Mouse (Mus musculus) hindbrain, embryonic 12.5 days (tissue): ENCODE data around the gene Rgl1. TPM values are rescaled to one million over a fixed set of nuclear protein-coding genes. Genes with fewer than 3 reads are reported as not detected.

Source experiments
- ATAC-seq: fragments of 200-750 bp; cut with Nextera tagmentation; 2 replicates; pipeline ENCODE4 v1.8.0; 2017; ENCODE audit warnings: moderate TSS enrichment; ENCODE audit not compliant: low FRiP score
- H3K27ac ChIP-seq: fragments of 300-500 bp; sonication (generic); 2 replicates; pipeline ENCODE4 v1.5.1; 2016; ENCODE audit warnings: mild to moderate bottlenecking
- H3K27me3 ChIP-seq: fragments of 300-500 bp; sonication (generic); 2 replicates; pipeline ENCODE4 v1.6.1; 2016; ENCODE audit warnings: mild to moderate bottlenecking
- H3K36me3 ChIP-seq: fragments of 300-500 bp; sonication (generic); 2 replicates; pipeline ENCODE4 v1.6.1; 2016; ENCODE audit warnings: mild to moderate bottlenecking
- H3K4me1 ChIP-seq: fragments of 300-500 bp; sonication (generic); 2 replicates; pipeline ENCODE4 v1.6.1; 2016
- H3K4me2 ChIP-seq: fragments of 300-500 bp; sonication (generic); replicated peaks from 2 replicates; pipeline ENCODE4 v1.6.1; 2016; ENCODE audit warnings: mild to moderate bottlenecking
- H3K4me3 ChIP-seq: fragments of 300-500 bp; sonication (generic); 2 replicates; pipeline ENCODE4 v1.5.1; 2016; ENCODE audit warnings: mild to moderate bottlenecking
- H3K9ac ChIP-seq: fragments of 300-500 bp; sonication (generic); 2 replicates; pipeline ENCODE4 v1.6.1; 2016; ENCODE audit warnings: mild to moderate bottlenecking, moderate library complexity
- H3K9me3 ChIP-seq: fragments of 300-500 bp; sonication (generic); replicated peaks from 2 replicates; pipeline ENCODE4 v1.6.1; 2016; ENCODE audit warnings: mild to moderate bottlenecking
- WGBS: fragments of 180-500 bp; shearing (Covaris S2); methylation state at CpG from one replicate; pipeline ENCODE4 v1.1.7; 2016; 5-methylcytosine and 5-hydroxymethylcytosine counted together
- polyA plus RNA-seq: library from polyadenylated mRNA; unstranded; fragments of >200 nt; fragmentation: Nextera tagmentation; extraction: Ambion mirVana; gene quantifications from 2 replicates; pipeline ENCODE4 v1.2.1, GENCODE M21; 2016

The Rgl1 gene
- polyA plus RNA-seq, 1 experiment from 2014 or later: 23.9 TPM

DNA sequence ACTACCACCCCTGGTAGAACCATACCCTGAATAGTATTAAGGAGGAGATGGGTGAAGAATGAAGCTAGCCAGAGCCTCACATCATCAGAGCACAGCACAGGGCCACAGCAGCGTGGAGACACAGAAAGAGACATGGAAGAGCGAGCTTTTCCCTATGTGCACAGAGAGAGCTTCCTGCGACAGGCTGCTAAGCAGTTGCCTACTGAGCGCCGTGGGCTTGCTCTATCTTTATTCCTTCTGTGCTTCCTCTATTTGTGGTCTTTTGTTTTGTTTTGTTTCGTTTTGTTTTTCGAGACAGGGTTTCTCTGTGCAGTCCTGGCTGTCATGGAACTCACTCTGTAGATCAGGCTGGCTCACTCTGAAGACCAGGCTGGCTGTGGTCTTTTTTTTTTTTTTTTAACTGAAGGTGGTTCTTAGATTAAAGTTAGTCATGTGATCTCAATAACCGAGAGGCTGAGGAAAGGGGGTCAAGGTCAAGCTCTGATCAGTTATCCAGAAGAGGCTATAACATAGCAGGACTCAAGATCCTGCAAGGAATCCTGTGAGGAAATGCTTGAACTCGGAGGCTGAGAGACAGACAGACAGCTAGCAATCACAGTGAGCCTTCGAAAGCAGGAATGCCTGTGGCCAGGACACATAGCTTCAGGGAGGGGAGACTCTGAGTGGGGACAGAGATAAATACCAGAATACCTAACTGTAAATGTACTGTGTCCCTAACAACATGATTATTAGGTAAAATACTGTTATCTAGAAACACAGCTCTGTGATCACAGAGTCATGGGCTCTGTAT is 150.0 kb downstream of the Rgl1 start:
- Histone ChIP-seq H3K36me3 (0 out of 2 replicates have a peak, but pooled peaks cover 7% of the 10 kb centered on the region), H3K4me1 (peaks cover 17% of the 10 kb centered on the region; the same call in 1 of the 2 replicates), H3K27me3 (no peaks in the 10 kb centered on the region), H3K27ac (no peak overlapping the region), H3K9ac (no peak overlapping the region), H3K4me3 (no peak overlapping the region), H3K4me2 (no peak overlapping the region), H3K9me3 (no peaks in the 10 kb centered on the region)
- WGBS: 84% methylated on average over 10 of the region's 10 CpGs
- ATAC-seq: no peak

DNA sequence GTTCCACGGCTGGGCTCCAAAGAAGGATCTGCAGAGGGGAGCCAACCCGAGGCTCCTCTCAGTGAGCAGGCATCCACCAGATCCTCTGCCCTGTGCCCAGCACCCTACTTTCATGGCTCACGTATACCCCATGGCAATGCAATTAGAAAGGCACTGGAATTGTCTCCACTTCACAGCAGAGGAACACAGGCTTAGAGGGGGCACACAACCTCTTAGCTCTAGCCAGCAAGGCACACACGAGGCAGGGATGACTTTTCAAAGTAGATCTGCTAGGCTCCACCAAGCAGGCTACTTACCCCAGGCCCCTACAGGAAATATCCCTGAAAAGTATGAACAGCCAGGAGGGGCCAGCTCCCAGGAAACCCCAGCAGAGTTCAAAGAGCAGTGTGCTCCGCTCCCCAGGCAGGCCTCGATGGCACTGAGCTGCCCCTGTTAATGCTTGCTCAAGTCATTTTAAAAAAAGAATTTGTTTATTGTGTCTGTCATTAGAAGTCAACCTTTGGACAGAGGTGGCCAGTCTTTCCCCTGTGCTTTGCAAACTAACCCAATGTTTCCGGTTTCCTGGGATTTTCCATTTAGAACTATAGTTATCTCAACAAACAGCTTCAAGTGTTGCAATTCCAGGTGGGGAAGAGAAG is 151.3 kb downstream of the Rgl1 start:
- 74% methylated on average over 7 of the region's 7 CpGs for WGBS
- H3K36me3 ChIP-seq: 0 out of 2 replicates have a peak, but pooled peaks cover 7% of the 10 kb centered on the region
- no peak overlapping the region for H3K4me3 ChIP-seq
- H3K9ac ChIP-seq: no peak overlapping the region
- no peak overlapping the region for H3K4me2 ChIP-seq
- H3K4me1 ChIP-seq: peaks cover 17% of the 10 kb centered on the region; the same call in 1 of the 2 replicates
- no peak for ATAC-seq
- peak overlapping the region; percentile 7; the same call in 1 of the 2 replicates for H3K27ac ChIP-seq
- H3K9me3 ChIP-seq: no peaks in the 10 kb centered on the region
- H3K27me3 ChIP-seq: no peaks in the 10 kb centered on the region

DNA sequence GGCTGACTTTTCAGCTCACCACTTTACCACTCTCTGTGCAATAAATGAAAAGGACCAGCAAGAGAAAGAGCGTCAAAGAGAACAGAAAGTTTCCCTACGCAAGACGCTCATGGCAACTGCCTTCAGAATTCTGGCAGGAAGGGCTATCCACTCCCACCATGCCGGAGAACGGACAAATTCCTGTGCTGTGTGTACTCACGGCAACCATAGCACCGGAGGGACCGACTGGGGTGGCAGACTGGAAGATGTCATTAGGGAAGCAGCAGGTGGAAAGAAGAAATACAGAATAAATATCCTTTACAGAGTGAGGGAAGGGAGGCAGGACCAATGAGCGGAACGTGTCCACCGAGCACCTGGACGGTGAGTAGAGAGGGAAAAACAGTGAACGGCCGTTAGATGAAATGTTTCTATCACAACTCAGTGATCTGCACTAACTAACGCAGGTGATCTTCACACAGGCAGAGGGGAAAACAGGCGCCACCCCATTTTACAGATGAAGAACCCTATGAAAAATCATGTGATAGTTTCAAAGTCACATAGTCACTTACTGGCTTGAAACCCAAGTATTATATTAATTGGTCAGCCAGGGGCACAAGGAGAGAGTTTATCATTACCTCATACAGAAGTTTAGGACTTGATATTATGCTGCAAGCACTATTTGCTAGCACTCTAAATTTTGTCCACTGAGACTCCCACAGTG is 152.8 kb downstream of the Rgl1 start:
- no peak for ATAC-seq
- 85% methylated on average over 16 of the region's 16 CpGs for WGBS

DNA sequence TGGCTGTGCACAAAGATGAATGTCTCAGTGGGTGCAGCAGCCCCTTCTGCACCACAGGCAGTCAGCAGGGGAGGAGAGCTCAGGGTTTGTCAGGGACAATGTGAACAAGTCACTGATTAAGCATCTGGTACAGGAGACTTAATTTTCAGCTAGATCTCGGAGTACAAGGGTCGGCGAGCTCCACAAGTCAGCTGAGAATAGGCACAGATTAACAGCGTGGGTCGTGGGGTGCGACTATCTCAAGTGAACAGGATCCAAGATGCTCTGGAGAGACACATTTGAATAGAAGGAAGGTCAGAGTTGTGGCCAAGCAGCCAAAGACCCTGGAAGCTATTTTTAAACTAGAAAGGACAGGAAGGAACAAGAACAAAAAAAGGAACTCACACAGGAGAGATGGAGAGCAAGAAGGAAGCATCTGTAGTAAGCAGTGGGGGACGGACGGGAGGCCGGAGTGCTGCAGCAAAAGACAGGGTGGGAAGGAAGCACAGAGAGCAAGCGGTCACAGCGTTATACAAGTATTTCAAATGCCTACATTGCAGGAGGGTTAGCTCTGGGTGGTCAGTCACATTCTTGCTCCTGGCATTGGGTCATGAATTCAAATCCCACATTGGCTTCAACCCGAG is 153.5 kb downstream of the Rgl1 start:
- Histone ChIP-seq H3K36me3 (no peaks in the 10 kb centered on the region), H3K9me3 (no peaks in the 10 kb centered on the region), H3K27ac (0 out of 2 replicates have a peak overlapping the region, but pooled peaks have one; percentile 7), H3K4me1 (peaks cover 17% of the 10 kb centered on the region; the same call in 1 of the 2 replicates), H3K9ac (no peak overlapping the region), H3K4me3 (no peak overlapping the region), H3K27me3 (no peaks in the 10 kb centered on the region), H3K4me2 (no peak overlapping the region)
- WGBS: 70% methylated on average over 12 of the region's 12 CpGs
- ATAC-seq: no peak

More for the DNA sequence above, 152.8 kb downstream of the Rgl1 start:
- H3K4me3 ChIP-seq: no peak overlapping the region
- H3K27me3 ChIP-seq: no peaks in the 10 kb centered on the region
- no peaks in the 10 kb centered on the region for H3K36me3 ChIP-seq
- H3K9me3 ChIP-seq: no peaks in the 10 kb centered on the region
- H3K4me2 ChIP-seq: no peak overlapping the region
- H3K9ac ChIP-seq: no peak overlapping the region
- H3K27ac ChIP-seq: no peak overlapping the region
- peaks cover 17% of the 10 kb centered on the region; the same call in 1 of the 2 replicates for H3K4me1 ChIP-seq

DNA sequence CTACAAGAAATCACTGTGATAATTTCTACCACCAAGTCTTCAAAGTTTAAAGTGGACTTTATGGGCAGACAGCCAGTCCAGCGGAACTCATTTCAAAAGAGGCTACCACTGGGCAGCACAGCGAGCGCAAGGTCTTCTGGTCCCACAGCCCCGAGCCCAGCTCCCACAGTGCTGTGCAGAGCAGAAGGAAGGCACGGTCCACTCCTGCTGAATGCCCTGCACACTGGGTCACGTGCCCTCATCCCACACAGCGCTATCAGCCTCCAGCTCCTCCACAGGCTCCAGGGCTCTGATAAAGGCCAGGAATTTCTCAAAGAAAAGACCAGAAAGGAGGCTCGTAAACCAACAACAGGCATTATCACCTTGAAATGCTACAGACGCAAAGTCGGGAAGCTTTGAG is 156.6 kb downstream of the Rgl1 start:
- ATAC-seq: no peak
- WGBS: 71% methylated on average over 10 of the region's 10 CpGs
- Histone ChIP-seq H3K4me3 (no peak overlapping the region), H3K36me3 (no peaks in the 10 kb centered on the region), H3K4me2 (no peak overlapping the region), H3K27ac (no peak overlapping the region), H3K4me1 (peaks cover 9% of the 10 kb centered on the region; the same call in 1 of the 2 replicates), H3K9ac (no peak overlapping the region), H3K27me3 (no peaks in the 10 kb centered on the region), H3K9me3 (no peaks in the 10 kb centered on the region)

DNA sequence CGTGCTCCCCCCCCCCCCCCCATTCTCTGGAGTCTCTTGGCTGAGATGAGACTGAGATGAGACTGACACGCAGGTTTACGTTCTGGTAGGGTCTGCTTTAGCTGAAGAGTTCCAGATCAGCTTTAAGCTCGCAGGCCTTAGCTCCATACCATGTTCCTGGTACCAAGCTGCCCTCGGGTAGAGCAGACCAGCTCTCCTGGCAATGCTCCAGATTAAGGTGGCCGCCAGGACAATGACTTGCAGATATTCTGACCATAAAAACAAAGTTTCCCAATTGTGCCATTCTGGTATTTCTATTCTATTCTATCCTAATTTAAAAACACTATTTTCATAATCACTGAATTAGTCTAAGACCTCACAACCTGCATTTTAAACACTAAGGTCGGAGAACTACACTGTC is 157.1 kb downstream of the Rgl1 start:
- no peak overlapping the region for H3K4me3 ChIP-seq
- H3K4me2 ChIP-seq: no peak overlapping the region
- 84% methylated on average over 7 of the region's 7 CpGs for WGBS
- H3K27ac ChIP-seq: no peak overlapping the region
- H3K27me3 ChIP-seq: no peaks in the 10 kb centered on the region
- H3K4me1 ChIP-seq: peaks cover 10% of the 10 kb centered on the region; the same call in 1 of the 2 replicates
- H3K9me3 ChIP-seq: no peaks in the 10 kb centered on the region
- ATAC-seq: no peak
- no peaks in the 10 kb centered on the region for H3K36me3 ChIP-seq
- H3K9ac ChIP-seq: no peak overlapping the region

DNA sequence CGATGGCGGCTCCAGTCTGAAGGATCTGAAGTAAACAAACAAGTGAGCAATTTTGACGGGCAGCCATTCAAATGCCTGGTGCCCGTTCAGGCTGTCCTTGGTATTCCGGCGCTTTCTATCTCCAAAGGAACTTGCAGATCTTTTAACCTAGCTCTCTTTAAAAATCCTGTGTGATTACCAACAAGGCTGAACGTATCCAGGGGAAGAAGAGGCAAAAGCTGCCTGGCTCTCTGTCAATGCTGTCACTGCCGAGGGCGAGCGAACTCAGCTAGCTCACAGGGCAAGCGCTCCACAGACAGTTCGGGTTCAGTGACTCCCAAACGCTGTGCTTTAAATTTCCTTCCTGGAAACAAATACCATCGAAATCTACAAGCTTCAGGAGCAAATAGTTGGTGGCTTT is 158.4 kb downstream of the Rgl1 start:
- WGBS: 77% methylated on average over 14 of the region's 14 CpGs

DNA sequence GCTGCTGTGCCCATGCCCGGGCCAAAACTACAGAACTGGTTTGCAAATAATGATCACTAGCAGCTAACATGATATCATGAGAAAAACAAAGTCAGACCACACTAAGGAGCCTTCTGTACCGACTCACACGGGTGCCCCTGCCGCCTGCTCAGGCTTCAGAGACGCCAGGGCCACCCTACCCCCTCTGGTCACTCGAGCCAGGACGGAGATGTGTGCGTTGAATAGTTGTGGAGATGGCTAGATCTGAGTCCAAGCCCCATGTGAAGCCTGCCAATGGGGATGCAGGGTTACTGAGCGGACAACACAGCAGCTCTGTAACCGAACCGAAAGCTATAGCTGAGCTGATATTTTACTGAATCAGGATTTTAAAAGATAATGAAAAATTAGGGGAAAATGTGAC is 159.4 kb downstream of the Rgl1 start:
- H3K9ac ChIP-seq: no peak overlapping the region
- no peak overlapping the region for H3K27ac ChIP-seq
- peaks cover 5% of the 10 kb centered on the region; the same call in 1 of the 2 replicates for H3K4me1 ChIP-seq

More for the DNA sequence above, 158.4 kb downstream of the Rgl1 start:
- Histone ChIP-seq H3K4me2 (no peak overlapping the region), H3K27ac (no peak overlapping the region), H3K9me3 (no peaks in the 10 kb centered on the region), H3K9ac (no peak overlapping the region), H3K36me3 (0 out of 2 replicates have a peak, but pooled peaks cover 1% of the 10 kb centered on the region), H3K4me3 (no peak overlapping the region), H3K4me1 (peaks cover 10% of the 10 kb centered on the region; the same call in 1 of the 2 replicates), H3K27me3 (no peaks in the 10 kb centered on the region)
- no peak for ATAC-seq

DNA sequence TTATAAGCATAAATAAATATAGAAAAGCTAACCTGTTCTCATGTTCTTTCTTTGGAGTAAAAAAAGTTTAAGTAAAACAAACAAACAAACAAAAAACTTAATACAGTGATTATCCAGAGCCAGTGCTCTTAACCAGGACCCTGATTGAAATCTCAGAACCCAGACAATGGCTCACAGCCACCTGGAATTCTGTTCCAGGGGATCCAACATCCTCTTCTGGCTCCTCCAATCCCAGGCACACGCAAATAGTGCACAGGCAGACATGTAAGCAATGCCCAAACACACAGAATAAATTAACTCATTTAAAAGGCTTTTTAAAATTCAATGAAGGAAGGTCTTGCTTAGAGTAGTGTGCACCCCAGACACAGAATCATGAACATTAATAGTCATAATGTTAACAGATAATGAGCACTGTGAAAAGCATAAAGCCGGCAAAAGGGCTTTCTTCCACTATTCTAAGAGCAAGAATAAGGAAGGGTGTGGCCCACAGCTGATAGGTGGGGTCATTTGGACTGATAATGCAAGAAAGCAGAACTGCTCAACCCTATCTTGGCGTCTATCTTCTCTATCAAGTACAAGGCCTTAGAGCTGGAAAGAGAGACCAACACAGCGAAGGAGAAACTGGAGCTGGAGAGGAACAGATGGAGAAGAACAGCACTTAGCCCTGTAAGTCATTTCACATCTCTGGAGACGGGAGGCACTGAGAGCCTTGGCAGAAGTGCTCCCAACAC is 160.1 kb downstream of the Rgl1 start:
- Histone ChIP-seq H3K4me3 (no peak overlapping the region), H3K36me3 (0 out of 2 replicates have a peak, but pooled peaks cover 3% of the 10 kb centered on the region), H3K9me3 (no peaks in the 10 kb centered on the region), H3K27me3 (no peaks in the 10 kb centered on the region), H3K27ac (no peak overlapping the region), H3K4me2 (no peak overlapping the region), H3K4me1 (peaks cover 5% of the 10 kb centered on the region; the same call in 1 of the 2 replicates), H3K9ac (no peak overlapping the region)
- no peak for ATAC-seq
- 87% methylated on average over 5 of the region's 5 CpGs for WGBS

More for the DNA sequence above, 159.4 kb downstream of the Rgl1 start:
- Histone ChIP-seq H3K4me2 (no peak overlapping the region), H3K27me3 (no peaks in the 10 kb centered on the region), H3K36me3 (0 out of 2 replicates have a peak, but pooled peaks cover 3% of the 10 kb centered on the region), H3K4me3 (no peak overlapping the region), H3K9me3 (no peaks in the 10 kb centered on the region)
- 91% methylated on average over 11 of the region's 11 CpGs for WGBS
- no peak for ATAC-seq

DNA sequence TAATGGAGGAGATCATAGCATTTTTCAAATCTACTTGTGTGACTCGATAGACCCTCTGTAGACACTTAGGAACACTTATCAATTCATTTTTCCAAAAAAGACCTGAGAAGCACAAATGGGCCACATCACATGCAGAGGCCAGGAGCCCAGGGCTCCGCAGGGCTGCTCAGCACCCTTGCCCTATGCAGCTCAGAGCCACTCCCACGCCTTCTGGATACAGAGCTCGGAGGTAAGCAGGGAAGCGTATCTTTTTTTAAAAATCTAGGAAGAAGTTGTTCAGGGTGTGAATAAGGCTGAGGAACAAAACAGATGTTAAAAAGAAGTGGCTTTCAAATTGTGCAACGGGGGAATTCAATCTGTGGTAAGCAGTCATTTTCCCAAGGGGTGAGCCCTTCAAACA is 162.0 kb downstream of the Rgl1 start:
- Histone ChIP-seq H3K36me3 (0 out of 2 replicates have a peak, but pooled peaks cover 3% of the 10 kb centered on the region), H3K9ac (no peak overlapping the region), H3K27me3 (no peaks in the 10 kb centered on the region), H3K4me1 (peaks cover 5% of the 10 kb centered on the region; the same call in 1 of the 2 replicates), H3K9me3 (no peaks in the 10 kb centered on the region), H3K27ac (no peak overlapping the region), H3K4me3 (no peak overlapping the region), H3K4me2 (no peak overlapping the region)
- WGBS: 67% methylated on average over 6 of the region's 6 CpGs
- ATAC-seq: no peak

DNA sequence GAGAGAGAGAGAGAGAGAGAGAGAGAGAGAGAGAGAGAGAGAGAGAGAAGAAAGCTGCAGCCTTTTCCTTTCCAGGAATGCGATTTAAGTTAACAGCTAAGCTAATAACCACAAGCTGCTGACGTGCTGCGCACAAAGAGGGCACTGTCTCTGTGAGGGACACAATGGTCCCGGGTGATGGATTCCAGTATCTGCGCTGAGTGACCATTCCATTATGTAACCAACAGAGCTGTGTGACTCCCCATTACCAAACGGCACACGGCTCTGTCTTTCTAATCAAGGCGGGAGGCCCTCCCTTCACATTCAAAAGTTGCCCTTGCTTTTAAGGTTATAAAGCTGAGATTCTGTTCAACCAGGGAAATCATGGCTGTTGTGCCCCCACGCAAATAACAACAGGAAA is 162.5 kb downstream of the Rgl1 start:
- H3K36me3 ChIP-seq: 0 out of 2 replicates have a peak, but pooled peaks cover 3% of the 10 kb centered on the region
- H3K27me3 ChIP-seq: no peaks in the 10 kb centered on the region
- H3K4me3 ChIP-seq: no peak overlapping the region
- H3K9ac ChIP-seq: no peak overlapping the region
- no peaks in the 10 kb centered on the region for H3K9me3 ChIP-seq
- H3K4me2 ChIP-seq: no peak overlapping the region
- H3K4me1 ChIP-seq: peaks cover 5% of the 10 kb centered on the region; the same call in 1 of the 2 replicates
- no peak for ATAC-seq
- H3K27ac ChIP-seq: no peak overlapping the region
- WGBS: 39% methylated on average over 9 of the region's 9 CpGs
